Mouse (Mus musculus): Measurements from ENCODE around the gene 5730522E02Rik.

Gene 5730522E02Rik

DNA sequence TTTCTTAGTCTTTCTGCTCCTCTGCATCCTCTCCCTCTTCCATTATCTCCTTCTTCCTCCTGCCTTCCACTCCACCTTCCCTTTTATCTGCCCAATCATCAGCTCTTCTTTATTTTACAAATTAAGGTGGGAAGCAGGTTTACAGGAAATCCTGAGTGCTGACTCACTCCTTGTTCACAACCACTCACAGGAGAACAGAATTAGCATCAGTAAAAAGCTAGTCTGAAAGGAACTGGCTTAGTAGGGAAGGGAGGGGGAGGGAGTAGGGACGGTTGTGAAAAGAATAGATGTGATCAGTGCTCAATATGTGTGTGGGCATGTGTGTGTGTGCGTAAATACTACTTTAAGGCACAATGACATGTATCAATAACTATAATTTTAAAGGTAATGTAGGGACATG, 81.5 kb downstream of the 5730522E02Rik start:
- no peak for DNase-seq (ENCODE audit: inconsistent age in 2 of 2, low spot score in 1 of 2)

DNA sequence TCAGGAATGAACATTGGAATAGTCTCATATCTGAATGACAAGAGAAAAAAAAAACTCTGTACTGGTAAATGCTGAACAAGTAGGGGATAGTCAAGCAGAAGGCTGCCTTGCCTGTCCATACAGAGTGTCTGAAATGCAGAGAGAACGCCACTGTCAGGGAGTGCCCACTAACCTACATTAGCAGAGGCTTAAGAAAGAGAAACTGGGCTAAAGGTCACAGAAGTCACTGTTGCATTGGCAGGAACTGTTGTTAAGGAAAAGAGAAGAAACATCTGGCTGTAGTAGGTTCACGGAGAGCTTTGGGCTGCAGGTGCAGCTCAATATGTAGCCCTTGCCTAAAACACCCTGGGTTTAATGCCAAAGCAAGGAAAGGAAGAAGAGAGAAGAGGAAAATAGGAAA, 82.2 kb downstream of the 5730522E02Rik start:
- DNase-seq (ENCODE audit: inconsistent age in 2 of 2, low spot score in 1 of 2), result peak in 1 of 2 experiments; percentile 21

DNA sequence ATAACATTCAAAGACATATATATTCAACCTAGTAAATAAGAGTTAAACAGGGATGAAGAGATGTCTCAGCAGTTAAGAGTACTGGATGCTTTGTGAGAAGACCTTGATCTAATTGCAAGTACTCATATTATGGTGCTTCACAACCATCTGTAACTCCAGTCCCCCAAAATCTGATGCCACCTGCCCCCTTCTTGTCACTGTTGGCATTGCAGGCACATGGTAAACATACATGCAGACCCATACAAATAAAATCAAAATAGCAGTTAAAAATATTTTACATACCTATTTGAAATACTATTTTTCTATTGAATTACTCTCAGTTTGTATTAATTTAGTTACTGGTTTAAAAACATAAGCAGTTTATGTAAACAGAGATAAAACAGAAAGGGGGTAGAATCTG, 84.6 kb downstream of the 5730522E02Rik start:
- DNase-seq (ENCODE audit: inconsistent age in 2 of 2, low spot score in 1 of 2), result no peak

DNA sequence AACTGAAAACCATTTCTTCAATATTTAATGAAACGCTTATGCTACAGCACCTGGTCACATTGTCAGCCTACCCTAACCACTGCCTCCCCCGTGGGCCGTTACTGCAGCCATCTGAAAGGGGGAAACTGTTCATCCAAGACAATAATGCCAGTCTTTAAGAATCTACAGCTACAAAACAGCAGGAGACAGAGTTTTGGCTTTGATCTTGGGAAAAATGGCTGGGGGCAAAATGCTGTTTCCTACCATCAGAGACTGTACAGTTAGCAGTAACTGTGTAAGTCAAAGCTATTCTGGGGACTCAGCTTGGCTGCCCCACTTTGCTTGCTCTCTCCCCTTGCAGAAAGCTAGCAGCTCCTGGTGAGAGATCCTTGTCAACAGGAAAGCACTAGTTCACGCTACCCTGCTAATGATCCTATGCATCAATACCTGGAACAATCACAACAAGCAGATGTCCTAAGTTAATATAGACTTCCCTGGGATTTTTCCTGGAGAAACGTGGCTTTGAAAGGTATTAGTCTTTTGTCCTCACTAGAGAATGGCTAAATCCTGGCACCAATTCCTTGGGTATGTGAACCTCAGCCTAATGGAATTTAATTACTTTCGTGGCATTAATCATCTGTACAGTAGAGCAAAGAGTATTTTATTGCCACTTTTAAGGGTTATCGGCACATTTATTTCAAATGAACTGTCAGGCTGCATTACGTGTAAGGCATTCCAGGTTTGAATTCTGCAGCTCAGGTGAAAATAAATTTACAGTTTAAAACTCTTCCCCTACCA, 89.6 kb downstream of the 5730522E02Rik start:
- DNase-seq (ENCODE audit: inconsistent age in 2 of 2, low spot score in 1 of 2), result no peak

DNA sequence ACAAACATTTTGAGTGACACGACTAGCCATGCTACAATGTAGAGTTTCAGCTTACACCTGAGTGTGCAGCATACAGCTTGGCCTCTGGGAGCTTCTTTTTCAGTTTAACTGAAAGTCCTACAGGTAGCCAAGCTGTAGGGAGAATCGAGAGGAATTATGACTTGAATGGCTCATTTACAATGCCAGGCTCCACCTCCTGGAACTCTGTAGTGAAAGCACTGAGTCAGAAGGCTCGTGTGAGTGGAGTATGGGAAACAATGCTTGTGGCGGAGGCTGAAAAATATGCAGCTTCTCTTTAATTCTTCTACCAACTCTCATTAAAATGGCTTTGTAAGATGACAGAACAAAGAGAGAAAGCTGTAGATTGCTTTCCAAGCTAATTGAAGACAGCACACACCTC, 92.9 kb downstream of the 5730522E02Rik start:
- no peak for DNase-seq (ENCODE audit: inconsistent age in 2 of 2, low spot score in 1 of 2)

DNA sequence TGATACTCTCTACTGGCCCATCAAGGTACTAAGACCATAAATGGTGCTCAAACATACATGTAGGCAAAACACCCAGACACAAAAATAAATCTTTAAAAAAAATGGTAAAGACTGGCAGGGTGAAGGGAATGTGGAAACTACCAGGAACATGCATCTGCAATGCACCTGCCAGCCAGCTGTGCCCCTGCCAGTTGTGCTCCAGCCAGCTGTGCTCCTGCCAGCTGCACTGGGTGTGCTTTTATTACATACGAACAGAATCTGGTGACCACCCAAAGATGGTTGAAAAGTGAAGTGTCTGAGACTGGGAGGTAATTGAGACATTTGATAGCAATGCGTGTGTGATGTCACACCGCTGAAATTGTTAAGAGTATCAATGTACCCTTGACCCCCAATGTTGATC, 98.4 kb downstream of the 5730522E02Rik start:
- peak in 1 of 2 experiments; percentile 49 for DNase-seq (ENCODE audit: inconsistent age in 2 of 2, low spot score in 1 of 2)

DNA sequence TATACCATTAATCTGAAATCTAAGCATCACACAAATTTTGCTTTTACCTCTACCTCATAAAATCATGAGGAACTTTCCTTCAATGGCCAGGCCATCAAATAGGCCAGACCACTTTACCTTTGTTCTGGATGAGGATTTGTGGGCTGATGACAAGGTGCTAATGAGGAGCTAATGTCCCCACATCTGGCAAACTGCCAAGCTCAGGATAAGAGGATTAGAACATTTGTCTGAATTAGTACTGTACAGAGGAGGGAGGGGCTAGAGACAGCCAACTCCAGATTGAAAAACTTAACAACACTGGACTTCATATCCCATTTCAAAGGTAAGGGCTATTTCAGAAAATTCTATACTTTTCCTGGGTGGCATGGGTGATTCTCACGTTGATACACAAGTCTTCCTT, 101.9 kb downstream of the 5730522E02Rik start:
- DNase-seq (ENCODE audit: inconsistent age in 2 of 2, low spot score in 1 of 2), result no peak

DNA sequence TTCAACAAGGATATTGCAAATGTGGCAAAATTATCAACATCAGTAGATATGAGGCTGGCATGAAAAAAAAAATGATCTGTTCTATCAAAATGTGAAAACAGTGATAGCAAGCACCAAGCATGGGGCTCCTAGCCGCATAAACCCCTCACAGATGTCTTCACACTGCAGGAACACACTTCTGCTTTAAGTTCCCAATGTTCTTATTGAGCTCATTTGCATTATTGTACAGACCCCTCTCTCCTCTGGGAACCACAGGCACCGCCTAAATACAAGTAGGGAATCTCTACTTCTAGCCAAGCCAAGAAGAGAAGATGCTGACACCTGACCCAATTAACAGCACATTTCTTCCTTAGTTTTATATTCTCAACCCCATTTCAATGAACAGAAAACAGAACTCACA, 105.9 kb downstream of the 5730522E02Rik start:
- DNase-seq (ENCODE audit: inconsistent age in 2 of 2, low spot score in 1 of 2), result no peak

DNA sequence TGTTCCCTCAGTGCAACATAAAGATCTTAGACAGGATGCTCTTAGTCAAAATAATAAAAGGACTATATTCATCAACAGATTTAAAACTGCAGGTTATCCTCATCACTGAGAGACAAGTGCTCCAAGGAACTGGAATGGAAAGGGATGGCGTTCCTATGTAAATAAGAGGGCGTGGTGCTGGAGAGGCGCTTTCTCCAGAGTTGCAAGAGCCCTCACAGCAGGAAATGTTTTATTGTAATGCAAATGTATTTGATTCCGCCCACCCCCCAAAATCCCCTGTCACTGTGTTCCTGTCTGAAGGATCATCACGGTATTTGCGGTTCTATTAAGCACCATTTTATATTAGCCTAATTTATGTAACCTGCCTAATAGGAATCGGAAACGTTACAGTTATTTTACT, 106.9 kb downstream of the 5730522E02Rik start:
- DNase-seq (ENCODE audit: inconsistent age in 2 of 2, low spot score in 1 of 2), result peak in 1 of 2 experiments; percentile 20

DNA sequence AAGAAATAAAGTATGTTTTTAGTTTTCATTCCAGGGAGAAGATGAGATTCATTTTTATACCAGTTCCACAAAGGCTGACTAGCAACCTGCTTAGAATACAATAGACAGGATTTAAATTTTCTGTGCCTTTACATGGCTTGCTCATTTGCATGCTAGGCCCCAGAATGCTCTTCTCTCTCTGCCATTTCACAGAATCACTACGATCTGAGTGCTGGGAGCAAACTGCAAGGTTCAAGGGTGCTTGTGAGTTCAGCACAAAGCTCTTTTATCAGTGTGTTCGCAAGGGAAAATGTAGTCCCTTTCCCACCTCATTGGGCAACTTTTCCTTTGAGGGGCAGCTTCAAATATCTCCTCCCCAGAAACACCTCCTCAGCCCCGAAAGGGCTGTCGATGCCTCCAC, 107.7 kb downstream of the 5730522E02Rik start:
- no peak for DNase-seq (ENCODE audit: inconsistent age in 2 of 2, low spot score in 1 of 2)

DNA sequence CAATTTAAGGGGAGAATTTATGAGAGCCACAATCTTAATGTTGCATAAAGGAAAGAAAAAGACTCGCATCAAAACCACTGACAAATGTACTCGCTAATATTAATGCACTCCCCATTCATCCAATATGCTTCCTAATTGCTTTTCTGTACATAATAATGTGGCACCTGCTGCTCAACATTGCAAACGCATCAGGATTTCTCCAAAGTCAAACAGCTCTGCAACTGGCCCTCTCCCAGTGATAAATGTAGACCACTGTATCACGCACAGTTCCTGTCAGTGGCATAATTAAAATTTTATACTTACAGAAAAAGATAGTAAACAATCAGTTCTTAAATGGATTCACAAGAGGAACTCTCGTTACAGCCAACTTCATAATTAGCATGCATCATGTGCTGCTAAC, 110.5 kb downstream of the 5730522E02Rik start:
- no peak for DNase-seq (ENCODE audit: inconsistent age in 2 of 2, low spot score in 1 of 2)

DNA sequence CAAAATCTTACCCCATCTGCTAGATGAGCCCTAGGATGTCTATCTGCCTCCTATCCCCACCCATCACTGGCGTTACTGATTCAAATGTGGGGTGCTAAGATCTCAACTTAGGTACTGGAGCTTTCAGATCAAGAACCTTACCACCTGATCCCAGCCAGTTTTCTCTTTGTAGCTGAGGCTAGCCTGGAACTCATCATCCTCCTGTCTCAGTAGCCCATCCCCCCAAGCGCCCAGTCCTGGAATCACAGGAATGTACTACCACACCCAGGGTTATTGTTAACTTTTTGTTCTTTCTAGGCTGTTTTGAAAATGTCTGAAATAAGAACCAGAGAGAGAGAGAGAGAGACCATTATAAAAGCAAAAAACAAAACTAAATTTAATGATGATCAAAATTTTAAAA, 111.6 kb downstream of the 5730522E02Rik start:
- DNase-seq (ENCODE audit: inconsistent age in 2 of 2, low spot score in 1 of 2), result no peak

DNA sequence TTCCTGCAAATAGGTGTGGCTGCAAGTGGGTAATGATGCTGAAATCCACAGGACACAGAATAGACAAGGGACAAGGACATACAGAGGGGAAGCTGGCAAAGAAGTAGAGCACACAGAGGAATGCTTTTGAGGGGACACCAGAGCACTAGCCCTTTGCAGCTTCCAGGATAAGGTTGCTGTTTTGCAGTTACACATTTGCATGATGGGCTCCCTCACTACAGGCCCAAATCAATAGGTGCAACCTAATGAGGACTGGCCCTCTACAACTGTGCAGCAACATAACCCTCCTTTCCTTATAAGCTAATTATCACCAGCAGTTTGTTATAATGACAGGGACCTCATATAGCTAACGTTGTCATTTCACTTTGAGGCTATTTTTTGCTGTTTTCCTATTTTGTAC, 114.5 kb downstream of the 5730522E02Rik start:
- DNase-seq (ENCODE audit: inconsistent age in 2 of 2, low spot score in 1 of 2), result no peak

DNA sequence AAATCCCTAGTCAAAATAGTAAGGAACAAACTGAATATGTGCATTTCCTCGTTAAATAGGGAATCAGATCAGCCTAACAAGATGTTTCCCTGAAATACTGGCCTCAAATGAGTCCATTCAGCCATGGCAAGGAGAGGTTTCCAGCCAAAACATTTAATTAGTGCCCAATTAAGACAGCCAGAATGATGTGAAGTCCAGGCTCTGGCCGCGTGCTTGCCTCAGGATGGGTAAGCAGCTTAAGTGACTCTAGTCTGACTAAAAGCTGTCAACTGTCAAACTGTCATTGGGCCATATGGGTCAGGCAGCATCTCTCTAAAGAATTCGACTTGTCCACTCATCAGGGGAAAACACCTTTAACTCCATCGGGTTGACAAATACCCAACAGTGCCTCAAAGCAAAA, 121.6 kb downstream of the 5730522E02Rik start:
- DNase-seq (ENCODE audit: inconsistent age in 2 of 2, low spot score in 1 of 2), result no peak

DNA sequence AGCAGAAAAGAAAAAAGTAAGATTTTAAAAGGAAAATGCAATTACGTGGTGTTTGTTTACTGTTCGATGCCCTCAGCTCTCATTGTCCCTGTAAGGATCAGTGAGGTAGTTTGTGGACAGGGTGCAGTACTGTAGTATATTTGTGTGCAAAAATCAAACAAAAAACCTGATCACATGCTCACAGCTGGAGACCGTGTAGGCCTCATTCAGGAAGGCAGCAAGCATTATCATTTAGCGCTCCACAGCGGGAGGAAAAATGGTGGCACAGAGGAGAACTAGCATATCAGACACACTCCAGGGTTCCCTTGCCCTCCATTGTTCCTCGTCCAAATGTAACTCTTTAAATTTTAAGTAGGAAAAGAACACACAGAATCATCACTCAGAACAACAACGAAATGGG, 123.9 kb downstream of the 5730522E02Rik start:
- DNase-seq (ENCODE audit: inconsistent age in 2 of 2, low spot score in 1 of 2), result no peak

DNA sequence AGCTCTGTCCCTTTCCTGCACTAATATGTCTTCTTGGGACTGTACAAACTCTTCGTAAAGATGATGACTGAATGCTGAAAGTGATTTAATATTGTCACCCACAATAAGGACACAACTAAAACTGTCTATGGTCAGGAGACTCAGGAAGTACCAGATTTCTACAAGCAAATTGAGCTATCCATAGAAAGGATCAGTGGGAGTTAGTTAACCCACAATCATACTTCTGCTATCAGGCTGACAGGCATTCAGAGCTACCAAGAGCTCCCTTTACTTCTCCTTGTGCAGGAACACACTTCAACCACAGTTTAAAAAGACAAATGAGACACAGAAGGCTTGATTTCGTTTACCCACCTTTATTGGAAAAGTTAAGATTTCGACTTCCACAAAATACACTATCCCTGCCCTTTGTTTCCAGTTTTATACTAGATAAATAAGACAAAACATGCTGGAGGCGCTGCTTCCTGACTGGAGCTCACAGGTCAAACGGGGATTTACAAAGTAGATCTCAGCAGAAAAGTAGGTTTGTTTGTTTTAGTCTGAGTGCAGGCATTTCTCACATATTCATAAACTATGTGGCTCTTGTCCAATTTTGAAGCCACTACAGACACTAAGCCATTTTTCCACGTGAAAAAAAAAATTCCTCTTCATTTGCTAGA, 125.1 kb downstream of the 5730522E02Rik start:
- no peak for DNase-seq (ENCODE audit: inconsistent age in 2 of 2, low spot score in 1 of 2)

DNA sequence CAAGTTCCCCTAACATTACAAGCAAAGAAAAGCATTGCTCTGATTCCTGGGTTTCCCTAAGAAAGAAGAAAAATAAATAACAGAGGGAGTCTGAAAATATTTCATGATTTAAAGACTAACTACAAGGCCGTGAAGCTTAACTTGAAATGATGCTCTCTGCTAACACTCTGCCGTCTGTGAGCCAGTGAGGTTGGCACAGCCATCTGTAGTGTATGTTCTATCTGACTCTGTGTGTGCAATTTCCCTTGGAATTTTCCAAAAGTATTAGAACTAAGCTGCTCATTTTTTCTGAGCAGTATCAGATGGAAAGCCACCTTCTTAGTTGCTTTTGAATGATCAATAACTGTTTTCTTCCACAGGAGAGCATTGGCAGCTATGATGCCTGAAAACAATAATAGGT, 134.2 kb downstream of the 5730522E02Rik start:
- no peak for DNase-seq (ENCODE audit: inconsistent age in 2 of 2, low spot score in 1 of 2)

DNA sequence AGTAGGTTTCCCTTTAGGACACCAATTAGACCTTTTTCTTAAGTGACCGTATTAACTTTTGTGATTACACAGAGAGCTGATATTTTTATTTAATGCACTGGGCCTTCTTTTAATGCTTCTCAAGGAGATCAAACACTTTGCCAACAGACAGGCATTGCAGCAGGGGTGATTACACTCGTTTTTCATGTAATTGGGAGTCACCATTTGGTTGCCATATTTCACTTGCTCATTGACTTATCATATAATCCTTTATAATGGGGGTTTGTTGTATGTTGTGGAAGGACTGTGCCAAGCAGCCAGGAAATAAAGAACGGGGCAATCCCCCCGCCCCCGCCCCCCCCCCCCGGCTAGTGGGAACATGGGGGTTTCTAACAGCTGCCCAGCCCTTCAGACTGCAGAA, 135.0 kb downstream of the 5730522E02Rik start:
- DNase-seq (ENCODE audit: inconsistent age in 2 of 2, low spot score in 1 of 2), result no peak

DNA sequence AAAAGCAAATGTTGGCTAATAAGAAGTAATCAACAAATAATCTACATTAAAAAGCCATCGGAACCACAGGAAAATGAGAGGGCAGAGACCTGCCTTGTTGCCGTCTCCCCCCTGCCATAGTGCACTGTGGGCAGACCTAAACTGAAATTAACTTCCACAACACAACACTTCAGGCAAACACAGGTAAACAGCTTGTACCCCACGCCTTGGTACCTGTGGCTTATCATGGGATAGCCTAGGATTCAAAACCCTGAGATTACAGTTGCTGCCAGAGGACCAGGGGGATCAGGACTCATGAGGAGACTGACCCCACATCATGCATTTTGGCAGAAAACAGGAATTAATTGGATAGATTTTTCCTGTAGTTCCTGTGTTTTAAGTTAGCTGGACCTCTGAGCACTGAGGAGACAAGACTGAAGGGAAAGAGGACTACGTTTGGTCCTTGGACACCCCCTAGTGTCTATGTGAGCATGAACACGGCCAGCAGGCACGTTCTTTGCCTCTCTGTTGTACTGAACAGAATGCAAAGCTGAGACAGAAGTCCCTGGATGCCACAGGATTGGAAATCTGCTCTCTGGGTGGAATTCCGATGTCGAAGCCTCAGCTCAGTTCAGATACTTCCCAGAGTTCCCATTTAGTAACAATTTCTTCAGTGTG, 136.8 kb downstream of the 5730522E02Rik start:
- DNase-seq (ENCODE audit: inconsistent age in 2 of 2, low spot score in 1 of 2), result peak; percentile 13 to 70

DNA sequence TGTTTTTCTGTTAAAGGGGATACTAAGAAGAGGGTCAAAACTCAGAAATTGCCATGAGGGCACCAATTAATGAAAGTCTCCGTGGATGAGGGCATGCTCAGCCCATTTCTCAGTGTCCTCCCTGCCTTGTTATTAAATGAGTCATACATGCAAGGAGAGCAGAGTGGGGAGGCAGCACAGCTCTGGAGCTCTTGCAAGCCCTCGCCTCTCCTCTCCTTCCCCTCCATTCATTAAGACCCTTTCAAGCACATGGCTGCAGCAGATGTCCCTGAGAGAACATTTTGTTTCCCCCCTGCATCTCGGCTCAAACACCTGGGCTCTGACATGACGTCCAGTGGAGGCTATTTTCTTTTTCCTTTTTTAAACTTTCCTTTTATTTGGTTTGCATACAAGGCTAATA, 138.5 kb downstream of the 5730522E02Rik start:
- DNase-seq (ENCODE audit: inconsistent age in 2 of 2, low spot score in 1 of 2), result no peak

DNA sequence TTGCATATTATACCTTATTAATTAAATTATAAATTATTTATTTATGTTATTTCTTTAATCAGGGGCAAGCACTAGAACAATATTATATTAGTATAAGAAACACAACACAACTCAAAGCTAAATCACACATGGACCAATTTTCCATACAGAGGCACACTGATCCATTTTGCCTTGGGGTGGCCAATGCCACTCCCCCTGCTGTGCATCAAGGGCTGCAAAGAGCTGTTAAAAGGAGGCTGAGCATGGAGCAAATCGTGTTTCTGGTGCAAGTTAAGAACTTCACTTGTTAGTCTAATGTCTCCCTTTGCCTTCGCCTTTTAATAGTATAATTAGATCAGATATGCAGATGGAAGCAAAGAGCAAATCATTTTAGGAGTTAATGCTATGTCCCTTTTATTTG, 147.3 kb downstream of the 5730522E02Rik start:
- no peak for DNase-seq (ENCODE audit: inconsistent age in 2 of 2, low spot score in 1 of 2)

DNA sequence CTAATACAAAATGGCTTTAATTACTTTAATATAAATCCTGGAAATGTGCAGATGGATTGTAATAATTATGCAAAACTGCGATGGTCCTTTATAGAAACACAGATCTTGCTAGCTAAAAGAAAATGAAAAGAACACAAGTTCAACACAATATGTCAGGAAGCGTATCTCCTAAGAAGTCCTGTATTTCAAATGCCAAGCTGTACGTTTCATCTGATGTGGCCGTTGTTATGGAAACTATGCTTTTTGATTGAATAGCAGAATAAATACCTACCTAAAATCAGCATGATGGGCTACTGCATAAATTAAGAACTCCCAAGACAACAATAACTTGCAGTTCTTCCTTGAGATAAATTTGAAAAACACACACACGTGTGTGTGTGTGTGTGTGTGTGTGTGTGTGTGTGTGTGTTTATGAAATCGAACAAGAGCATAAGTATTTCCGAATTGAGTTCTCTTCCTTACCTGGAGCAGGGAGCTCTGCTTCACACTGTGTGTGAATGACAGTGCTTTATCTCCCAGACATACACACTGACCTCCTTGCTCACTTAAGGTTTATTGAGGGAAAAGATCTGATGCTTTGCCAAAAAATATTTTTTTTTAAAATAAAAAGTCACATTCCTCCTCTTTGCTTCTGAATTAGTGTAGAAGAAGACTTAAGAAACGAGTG, 149.0 kb downstream of the 5730522E02Rik start:
- DNase-seq (ENCODE audit: inconsistent age in 2 of 2, low spot score in 1 of 2), result no peak
